Mouse (Mus musculus) fibroblast of lung, adult 2 months (primary cell): ENCODE data around the gene Xxylt1.

Experiments used
- DNase-seq: peaks from one replicate; pipeline ENCODE4 v3.0.0-alpha.2; 2011; ENCODE audit warnings: low read depth

Gene Xxylt1

GRCm38 (mm10) chr16:30916931-30917330 is 164.3 kb downstream of the Xxylt1 start:
- no peak for DNase-seq

GRCm38 (mm10) chr16:30915611-30916220 is 165.5 kb downstream of the Xxylt1 start:
- no peak for DNase-seq
